Mouse (Mus musculus): ENCODE data around the gene Sema5a. TPM values are rescaled to one million over a fixed set of nuclear protein-coding genes. Genes with fewer than 3 reads are reported as not detected.
A peak's percentile ranks its signal among the peaks of the same experiment; 100 is the strongest.

Sema5a gene
- polyA plus RNA-seq, 1 experiment = 14.0 TPM

DNA sequence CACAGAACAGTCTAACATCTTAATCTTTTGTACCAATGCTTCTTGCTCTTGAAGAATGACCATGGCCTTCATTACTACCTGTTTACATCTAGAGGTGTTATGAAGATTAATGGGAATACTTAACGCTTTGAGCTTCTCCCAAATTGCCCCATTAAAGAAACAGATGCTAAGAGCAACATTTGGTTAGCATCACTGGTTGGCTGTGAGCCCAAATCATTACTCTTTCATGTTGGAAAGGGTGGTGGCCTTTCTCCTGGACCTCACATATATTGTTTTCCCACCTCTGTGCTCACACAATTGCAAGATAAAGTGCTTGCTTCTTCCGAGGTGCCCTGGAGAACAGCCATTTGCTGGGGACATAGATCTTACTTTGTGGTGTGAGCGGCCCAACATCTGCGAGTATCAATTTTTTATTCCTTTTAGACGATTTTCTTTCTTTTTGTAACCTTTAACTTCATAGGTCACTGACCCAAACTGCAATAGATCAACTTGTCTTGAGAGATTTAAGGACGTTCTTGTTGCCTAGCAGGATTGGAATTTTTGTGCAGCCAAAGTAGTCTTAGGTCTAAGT lies 227.0 kb downstream of the Sema5a start:
- TF ChIP-seq POLR2A (IDR thresholded peaks at IDR 0.05; ENCODE audit: borderline replicate concordance, extremely low read depth, insufficient read depth, insufficient read length, poor library complexity, severe bottlenecking) (no peak), CTCF (IDR thresholded peaks at IDR 0.05; ENCODE audit: borderline replicate concordance, extremely low read depth, insufficient read depth, insufficient read length) (no peak)
- DNase-seq (ENCODE audit: low read depth) = no peak

DNA sequence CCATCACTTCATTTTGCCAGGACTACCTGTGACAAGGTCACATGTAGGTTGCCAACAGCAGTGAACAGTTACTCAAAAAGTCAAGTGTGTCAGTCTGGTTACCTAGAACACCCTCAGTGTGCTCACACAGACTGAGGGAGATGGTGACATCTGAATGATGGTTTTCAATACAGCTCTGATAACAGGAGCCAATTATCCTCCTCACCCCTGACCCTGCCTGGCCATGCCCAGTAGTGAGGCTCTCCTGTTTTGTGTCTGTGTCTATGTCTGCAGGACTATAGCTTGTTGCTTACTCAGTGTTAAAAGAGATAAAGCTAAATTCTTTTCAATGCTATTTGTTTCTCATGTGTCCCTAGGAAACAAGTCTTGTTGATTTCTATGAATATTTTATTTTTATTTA lies 236.1 kb downstream of the Sema5a start:
- no peak for DNase-seq (ENCODE audit: low read depth)
- TF ChIP-seq POLR2A (IDR thresholded peaks at IDR 0.05; ENCODE audit: borderline replicate concordance, extremely low read depth, insufficient read depth, insufficient read length, poor library complexity, severe bottlenecking) (no peak), CTCF (IDR thresholded peaks at IDR 0.05; ENCODE audit: borderline replicate concordance, extremely low read depth, insufficient read depth, insufficient read length) (no peak)

DNA sequence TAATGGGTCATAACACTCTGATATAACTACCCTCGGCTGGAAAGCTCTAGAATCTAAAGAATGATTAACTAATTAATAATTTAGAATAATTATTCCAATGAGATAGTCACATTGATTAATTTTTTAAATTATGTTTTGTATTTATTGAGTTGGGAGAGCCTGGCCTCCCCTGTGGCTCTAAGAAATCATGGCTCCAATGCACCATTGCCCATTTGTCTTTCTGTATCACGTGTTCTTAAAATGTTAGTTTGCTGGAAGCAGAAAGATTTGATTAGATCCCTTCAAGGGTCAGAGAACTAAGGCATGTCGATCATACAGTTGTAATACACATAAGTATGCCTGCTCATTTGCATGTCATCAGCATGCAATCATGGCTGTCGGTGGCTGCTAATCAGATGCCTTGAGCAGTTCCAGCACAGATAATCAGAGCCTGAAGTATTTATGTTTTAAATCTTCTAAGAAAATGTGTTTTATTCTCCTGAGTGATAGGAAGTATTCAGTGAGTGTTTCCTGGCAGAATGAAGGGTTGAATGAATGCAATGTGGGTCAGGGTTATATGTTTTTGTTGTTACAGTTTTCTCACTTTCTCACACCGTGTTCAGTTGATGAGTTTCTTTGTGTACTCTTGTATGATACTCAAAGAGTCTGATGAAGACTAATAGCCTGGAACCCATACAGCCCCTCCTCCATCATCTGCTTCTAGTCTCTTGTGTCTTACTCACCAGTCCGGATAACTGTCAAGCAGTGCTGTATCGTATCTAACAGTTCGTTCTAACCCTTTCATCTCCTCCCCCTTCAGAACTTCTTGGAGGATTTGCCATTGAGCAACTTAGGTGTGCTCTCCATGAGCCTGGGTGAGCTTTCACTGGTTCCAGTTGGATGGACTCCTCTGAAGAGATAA lies 240.7 kb downstream of the Sema5a start:
- DNase-seq (ENCODE audit: low read depth) = peak; percentile 64
- TF ChIP-seq POLR2A (IDR thresholded peaks at IDR 0.05; ENCODE audit: borderline replicate concordance, extremely low read depth, insufficient read depth, insufficient read length, poor library complexity, severe bottlenecking) (no peak), CTCF (IDR thresholded peaks at IDR 0.05; ENCODE audit: borderline replicate concordance, extremely low read depth, insufficient read depth, insufficient read length) (no peak)

DNA sequence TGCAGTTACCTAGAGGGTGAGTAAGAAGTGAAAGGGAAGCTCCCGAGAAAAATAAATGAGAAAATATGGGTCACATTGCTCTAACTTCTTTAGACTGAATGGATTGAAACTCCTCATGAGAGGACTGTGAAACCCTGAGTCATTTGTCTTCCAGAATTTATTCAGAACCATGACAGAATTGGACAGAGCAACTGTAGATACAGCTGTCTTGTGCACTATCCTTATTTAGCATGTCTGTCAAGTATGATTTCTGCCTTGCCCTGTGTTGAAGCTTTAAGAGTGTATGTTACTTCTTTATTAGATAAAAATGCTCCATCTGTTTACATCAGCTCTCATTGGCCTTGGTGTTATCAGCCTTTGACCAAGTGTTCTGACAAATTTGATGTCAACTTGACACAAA lies 243.4 kb downstream of the Sema5a start:
- DNase-seq (ENCODE audit: low read depth) = no peak
- TF ChIP-seq POLR2A (IDR thresholded peaks at IDR 0.05; ENCODE audit: borderline replicate concordance, extremely low read depth, insufficient read depth, insufficient read length, poor library complexity, severe bottlenecking) = no peak
- no peak for TF ChIP-seq CTCF (IDR thresholded peaks at IDR 0.05; ENCODE audit: borderline replicate concordance, extremely low read depth, insufficient read depth, insufficient read length)

GRCm38 (mm10) chr15:32494219-32494618 lies 249.6 kb downstream of the Sema5a start:
- no peak for TF ChIP-seq CTCF (IDR thresholded peaks at IDR 0.05; ENCODE audit: borderline replicate concordance, extremely low read depth, insufficient read depth, insufficient read length)
- TF ChIP-seq POLR2A (IDR thresholded peaks at IDR 0.05; ENCODE audit: borderline replicate concordance, extremely low read depth, insufficient read depth, insufficient read length, poor library complexity, severe bottlenecking) = no peak

GRCm38 (mm10) chr15:32494899-32495298 lies 250.3 kb downstream of the Sema5a start:
- DNase-seq (ENCODE audit: low read depth) = no peak
- TF ChIP-seq CTCF (IDR thresholded peaks at IDR 0.05; ENCODE audit: borderline replicate concordance, extremely low read depth, insufficient read depth, insufficient read length) (no peak), POLR2A (IDR thresholded peaks at IDR 0.05; ENCODE audit: borderline replicate concordance, extremely low read depth, insufficient read depth, insufficient read length, poor library complexity, severe bottlenecking) (no peak)

More at GRCm38 (mm10) chr15:32494219-32494618, 249.6 kb downstream of the Sema5a start:
- no peak for DNase-seq (ENCODE audit: low read depth)

DNA sequence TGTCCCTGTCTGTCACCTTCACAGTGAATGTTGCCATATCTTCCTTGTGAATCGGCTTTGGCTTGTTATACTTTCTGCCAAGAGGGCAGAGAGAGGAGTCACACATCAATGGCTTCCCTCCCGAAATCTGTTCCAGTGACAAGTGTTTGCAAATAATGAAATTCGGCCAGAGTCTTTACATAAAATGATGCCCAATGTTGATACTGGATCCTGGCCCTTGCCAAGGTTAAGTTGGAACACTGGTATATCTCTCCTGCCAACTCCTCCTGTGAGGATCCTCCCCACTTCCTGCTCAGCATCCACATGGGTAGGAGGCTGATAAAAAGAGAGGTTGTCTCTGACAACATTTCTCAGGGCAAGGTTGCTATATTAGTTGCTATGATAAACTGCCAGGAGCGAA lies 252.3 kb downstream of the Sema5a start:
- TF ChIP-seq CTCF (IDR thresholded peaks at IDR 0.05; ENCODE audit: borderline replicate concordance, extremely low read depth, insufficient read depth, insufficient read length) = no peak
- no peak for TF ChIP-seq POLR2A (IDR thresholded peaks at IDR 0.05; ENCODE audit: borderline replicate concordance, extremely low read depth, insufficient read depth, insufficient read length, poor library complexity, severe bottlenecking)
- peak; percentile 57 for DNase-seq (ENCODE audit: low read depth)

DNA sequence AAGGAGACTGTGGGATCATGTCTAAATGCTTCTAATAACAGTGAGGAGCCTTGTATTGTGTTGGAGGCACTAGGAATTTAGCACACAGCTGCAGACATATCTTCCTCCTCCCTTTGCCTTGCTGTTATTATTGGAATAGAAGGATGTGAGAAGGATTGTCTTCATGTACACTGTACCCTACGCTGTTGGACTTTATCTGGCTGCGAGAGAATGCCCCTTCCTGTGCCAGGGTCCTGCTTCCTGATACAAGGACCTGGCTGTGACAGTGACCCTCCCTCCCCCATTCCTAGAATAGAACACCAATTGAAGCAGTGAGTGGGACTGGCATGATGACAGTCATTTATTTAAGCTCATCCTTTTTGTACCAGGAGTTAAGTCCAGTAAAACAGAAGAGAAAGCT lies 261.3 kb downstream of the Sema5a start:
- no peak for DNase-seq (ENCODE audit: low read depth)
- TF ChIP-seq CTCF (IDR thresholded peaks at IDR 0.05; ENCODE audit: borderline replicate concordance, extremely low read depth, insufficient read depth, insufficient read length) (no peak), POLR2A (IDR thresholded peaks at IDR 0.05; ENCODE audit: borderline replicate concordance, extremely low read depth, insufficient read depth, insufficient read length, poor library complexity, severe bottlenecking) (no peak)

- DNase-seq (ENCODE audit: low read depth) = no peak
- TF ChIP-seq CTCF (IDR thresholded peaks at IDR 0.05; ENCODE audit: borderline replicate concordance, extremely low read depth, insufficient read depth, insufficient read length) (no peak), POLR2A (IDR thresholded peaks at IDR 0.05; ENCODE audit: borderline replicate concordance, extremely low read depth, insufficient read depth, insufficient read length, poor library complexity, severe bottlenecking) (no peak)
Observed at GRCm38 (mm10) chr15:32508282-32508681, 263.7 kb downstream of the Sema5a start.

DNA sequence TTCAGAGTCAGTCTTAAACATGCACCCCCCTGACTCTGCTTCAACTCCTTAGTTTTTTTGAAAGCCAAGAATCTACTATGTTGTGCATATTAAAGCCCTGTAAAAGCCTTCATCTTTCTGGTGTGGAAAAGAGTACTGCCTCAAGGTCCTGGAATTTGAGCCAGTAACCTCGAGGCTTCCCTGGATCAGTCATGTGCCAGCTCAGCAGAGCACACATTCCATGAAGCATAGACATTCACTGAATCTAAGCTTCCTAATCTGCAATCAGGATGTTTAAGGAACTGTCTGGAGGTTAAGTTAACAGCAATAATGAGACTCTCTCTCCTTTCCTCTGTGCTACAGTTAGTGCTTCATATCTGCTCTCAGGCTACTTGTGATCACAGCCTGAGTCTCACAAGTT lies 270.3 kb downstream of the Sema5a start:
- no peak for TF ChIP-seq POLR2A (IDR thresholded peaks at IDR 0.05; ENCODE audit: borderline replicate concordance, extremely low read depth, insufficient read depth, insufficient read length, poor library complexity, severe bottlenecking)
- TF ChIP-seq CTCF (IDR thresholded peaks at IDR 0.05; ENCODE audit: borderline replicate concordance, extremely low read depth, insufficient read depth, insufficient read length) = no peak
- DNase-seq (ENCODE audit: low read depth) = no peak

- TF ChIP-seq CTCF (IDR thresholded peaks at IDR 0.05; ENCODE audit: borderline replicate concordance, extremely low read depth, insufficient read depth, insufficient read length) (no peak), POLR2A (IDR thresholded peaks at IDR 0.05; ENCODE audit: borderline replicate concordance, extremely low read depth, insufficient read depth, insufficient read length, poor library complexity, severe bottlenecking) (no peak)
- DNase-seq (ENCODE audit: low read depth) = no peak
Observed at GRCm38 (mm10) chr15:32517954-32518353, 273.3 kb downstream of the Sema5a start.

Measured in brain, embryonic 14.5 days (tissue).